Mouse (Mus musculus): Measurements from ENCODE around the gene Acy3.
"Not testable (repeated sequence)": the region's sequence is repeated elsewhere in the genome, so short reads cannot be mapped to it uniquely, and the experiment has no call there.

Gene Acy3

GRCm38 (mm10) chr19:3986334-3986733 lies at the start of gene Acy3:
Gene Acy3 (plus strand): TSS chr19:3986570.
- peak; percentile 53 for DNase-seq (ENCODE audit: low spot score)

GRCm38 (mm10) chr19:3942315-3942714 lies 44.1 kb upstream of the Acy3 start:
- DNase-seq (ENCODE audit: low spot score), result no peak

GRCm38 (mm10) chr19:3942986-3943735 lies 43.2 kb upstream of the Acy3 start:
- DNase-seq (ENCODE audit: low spot score), result no peak

GRCm38 (mm10) chr19:3945872-3946564 lies 40.4 kb upstream of the Acy3 start:
- DNase-seq (ENCODE audit: low spot score), result no peak

GRCm38 (mm10) chr19:3946715-3947114 lies 39.7 kb upstream of the Acy3 start:
- peak; percentile 71 for DNase-seq (ENCODE audit: low spot score)

- DNase-seq (ENCODE audit: low spot score), result no peak
These were observed 38.6 kb upstream of the Acy3 start for GRCm38 (mm10) chr19:3947813-3948212.

- no peak for DNase-seq (ENCODE audit: low spot score)
These were observed 37.8 kb upstream of the Acy3 start for GRCm38 (mm10) chr19:3948546-3948945.

GRCm38 (mm10) chr19:3950331-3950730 lies 36.0 kb upstream of the Acy3 start:
- DNase-seq (ENCODE audit: low spot score), result no peak

GRCm38 (mm10) chr19:3951461-3951860 lies 34.9 kb upstream of the Acy3 start:
- no peak for DNase-seq (ENCODE audit: low spot score)

GRCm38 (mm10) chr19:3952099-3952498 lies 34.3 kb upstream of the Acy3 start:
- DNase-seq (ENCODE audit: low spot score), result no peak

- DNase-seq (ENCODE audit: low spot score), result no peak
These were observed 31.3 kb upstream of the Acy3 start for GRCm38 (mm10) chr19:3955033-3955432.

- no peak for DNase-seq (ENCODE audit: low spot score)
These were observed 30.6 kb upstream of the Acy3 start for GRCm38 (mm10) chr19:3955804-3956203.

- DNase-seq (ENCODE audit: low spot score), result not testable (repeated sequence)
These were observed 28.9 kb upstream of the Acy3 start for GRCm38 (mm10) chr19:3957296-3958036.

- no peak for DNase-seq (ENCODE audit: low spot score)
These were observed 27.9 kb upstream of the Acy3 start, which contains the start of gene Aldh3b3 for GRCm38 (mm10) chr19:3958470-3958869. Gene Aldh3b3 (plus strand): TSS chr19:3958645.

GRCm38 (mm10) chr19:3959030-3959429 lies 27.3 kb upstream of the Acy3 start:
- DNase-seq (ENCODE audit: low spot score), result no peak

- no peak for DNase-seq (ENCODE audit: low spot score)
These were observed 26.2 kb upstream of the Acy3 start for GRCm38 (mm10) chr19:3960211-3960610.

GRCm38 (mm10) chr19:3961805-3962204 lies 24.6 kb upstream of the Acy3 start:
- not testable (repeated sequence) for DNase-seq (ENCODE audit: low spot score)

GRCm38 (mm10) chr19:3962469-3962868 lies 23.9 kb upstream of the Acy3 start:
- no peak for DNase-seq (ENCODE audit: low spot score)

GRCm38 (mm10) chr19:3964030-3964429 lies 22.3 kb upstream of the Acy3 start:
- DNase-seq (ENCODE audit: low spot score), result no peak

- no peak for DNase-seq (ENCODE audit: low spot score)
These were observed 19.9 kb upstream of the Acy3 start for GRCm38 (mm10) chr19:3966330-3967075.

- no peak for DNase-seq (ENCODE audit: low spot score)
These were observed 19.1 kb upstream of the Acy3 start for GRCm38 (mm10) chr19:3967258-3967657.

- DNase-seq (ENCODE audit: low spot score), result no peak
These were observed 14.1 kb upstream of the Acy3 start, which contains the start of gene Aldh3b2 for GRCm38 (mm10) chr19:3972229-3972628. Gene Aldh3b2 (plus strand): TSS chr19:3972328.

Data from layer of hippocampus, adult 11-12 months (tissue).